Comparison of ENCODE assay signal across 10 mouse cellular contexts in the genomic region with DNA sequence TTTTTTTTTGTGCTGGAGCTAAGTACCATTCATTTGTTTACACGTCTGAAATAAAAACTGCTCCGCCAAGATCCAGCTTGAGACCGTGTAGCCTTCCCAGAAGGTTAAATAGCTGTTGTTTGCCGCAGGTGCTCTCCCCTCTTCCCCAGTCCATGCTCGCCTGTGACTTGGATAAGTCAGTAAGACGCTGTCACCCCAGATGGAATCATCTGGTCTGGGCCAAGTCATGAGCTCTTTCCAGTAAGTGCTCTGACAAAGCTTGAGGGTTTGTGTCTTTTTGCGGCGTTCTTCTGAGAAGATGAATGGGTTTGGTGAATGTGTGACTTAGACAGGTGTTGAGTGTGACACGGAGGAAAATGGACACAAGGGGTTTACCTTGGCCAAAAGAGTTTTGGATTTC.
A peak's percentile ranks its signal among the peaks of the same experiment; 100 is the strongest.
DNase-seq lines count a peak whose midpoint lies in the region; ATAC-seq and TF ChIP-seq lines count a peak whose summit lies in the region.
"Had no signal": no experiment of that assay in that cellular context is flagged by ENCODE, and none has a peak within 500 bp of the region (broad histone marks: within the 10 kb centered on the region; RNA-seq: fewer than 3 reads in every experiment).

No protein-coding gene starts in this region.

- H3K4me1 ChIP-seq in lung, postnatal 0 days (ENCODE audit: insufficient read depth, low read depth, low read length), result peaks cover 14% of the 10 kb centered on the region; the same call in 1 of the 2 replicates
- H3K4me1 ChIP-seq in limb, embryonic 15.5 days, result peaks cover 29% of the 10 kb centered on the region
- peaks cover 6% of the 10 kb centered on the region; the same call in 1 of the 2 replicates for H3K4me1 ChIP-seq in stomach, postnatal 0 days (replicated peaks; ENCODE audit: control insufficient read depth, insufficient read depth)

- 26% methylated on average over 9 of the region's 9 CpGs for WGBS in lung, postnatal 0 days
- WGBS in limb, embryonic 15.5 days, result 34% methylated on average over 9 of the region's 9 CpGs
- WGBS in stomach, postnatal 0 days, result 21% methylated on average over 9 of the region's 9 CpGs

- no peaks in the 10 kb centered on the region for H3K36me3 ChIP-seq in lung, postnatal 0 days (ENCODE audit: insufficient read depth, low read length)
- H3K36me3 ChIP-seq in limb, embryonic 15.5 days, result no peaks in the 10 kb centered on the region
- no peaks in the 10 kb centered on the region for H3K36me3 ChIP-seq in stomach, postnatal 0 days (ENCODE audit: control insufficient read depth, insufficient read depth, low read length)

- TF ChIP-seq EP300 in lung, postnatal 0 days (IDR thresholded peaks at IDR 0.05), result no peak
- no peak for TF ChIP-seq EP300 in stomach, postnatal 0 days (optimal IDR thresholded peaks at IDR 0.05)

- intact Hi-C loops in left cerebral cortex, postnatal 36 days (cut with DNase I), result no loop called here

- 0 out of 2 replicates have a peak overlapping the region, but pooled peaks have one; percentile 43 for H3K4me3 ChIP-seq in lung, postnatal 0 days (ENCODE audit: low read depth, low read length)
- peak overlapping the region; percentile 45 for H3K4me3 ChIP-seq in limb, embryonic 15.5 days
- H3K4me3 ChIP-seq in stomach, postnatal 0 days (ENCODE audit: low read depth, low read length), result peak overlapping the region; percentile 40

- no peak for TF ChIP-seq CTCF in lung, postnatal 0 days (IDR thresholded peaks at IDR 0.05)
- no peak for TF ChIP-seq CTCF in stomach, postnatal 0 days (IDR thresholded peaks at IDR 0.05; ENCODE audit: low read depth)

- no peaks in the 10 kb centered on the region for H3K27me3 ChIP-seq in lung, postnatal 0 days (replicated peaks; ENCODE audit: insufficient read depth, low read length)
- H3K27me3 ChIP-seq in limb, embryonic 15.5 days, result no peaks in the 10 kb centered on the region
- no peaks in the 10 kb centered on the region for H3K27me3 ChIP-seq in stomach, postnatal 0 days (ENCODE audit: control insufficient read depth, insufficient read depth, low read length)

- no peak for ATAC-seq in lung, postnatal 0 days
- ATAC-seq in limb, embryonic 15.5 days (ENCODE audit: insufficient number of reproducible peaks, low FRiP score, low TSS enrichment, low read depth), result no peak
- no peak for ATAC-seq in stomach, postnatal 0 days (ENCODE audit: low FRiP score, low TSS enrichment)
- ATAC-seq: activated CD4-positive, CD25-positive, alpha-beta regulatory T cell, adult 4 months had no signal

- H3K9me3 ChIP-seq in lung, postnatal 0 days (ENCODE audit: low read length), result no peaks in the 10 kb centered on the region
- no peaks in the 10 kb centered on the region for H3K9me3 ChIP-seq in limb, embryonic 15.5 days
- no peaks in the 10 kb centered on the region for H3K9me3 ChIP-seq in stomach, postnatal 0 days (ENCODE audit: control insufficient read depth, low read length)

- no peak overlapping the region for H3K9ac ChIP-seq in lung, postnatal 0 days (replicated peaks; ENCODE audit: low read depth)
- 0 out of 2 replicates have a peak overlapping the region, but pooled peaks have one; percentile 14 for H3K9ac ChIP-seq in limb, embryonic 15.5 days
- H3K9ac ChIP-seq in stomach, postnatal 0 days (ENCODE audit: low read length), result no peak overlapping the region
- H3K9ac ChIP-seq: liver, embryonic 14.5 days had no signal

- H3K4me2 ChIP-seq in lung, postnatal 0 days (replicated peaks; ENCODE audit: low read depth, low read length), result peak overlapping the region; percentile 77; the same call in 1 of the 2 replicates
- H3K4me2 ChIP-seq in limb, embryonic 15.5 days, result peak overlapping the region; percentile 65
- H3K4me2 ChIP-seq in stomach, postnatal 0 days (replicated peaks; ENCODE audit: low read depth), result peak overlapping the region; percentile 59

- DNase-seq in embryo, embryonic 11 days, result peak; percentile 26
- DNase-seq in embryo, embryonic 10 days (ENCODE audit: low spot score), result no peak
- peak; percentile 36 for DNase-seq in lung, postnatal 0 days (ENCODE audit: low spot score)
- DNase-seq in lung, postnatal 14 days, result no peak
- no peak for DNase-seq in stomach, postnatal 0 days (ENCODE audit: low spot score)
- DNase-seq in MN1 (ENCODE audit: low spot score), result no peak
- DNase-seq in left cerebral cortex, postnatal 36 days (ENCODE audit: low spot score in 2 of 2), result no peak

- H3K27ac ChIP-seq in lung, postnatal 0 days (ENCODE audit: low read length), result no peak overlapping the region
- H3K27ac ChIP-seq in limb, embryonic 15.5 days, result no peak overlapping the region
- H3K27ac ChIP-seq in stomach, postnatal 0 days (replicated peaks), result peak overlapping the region; percentile 49; the same call in 1 of the 2 replicates
- H3K27ac ChIP-seq: liver, embryonic 14.5 days had no signal

Comparison
In these comparisons a context has a peak if more than half of its experiments do, and no peak if none do; other contexts are left out.
1. DNase-seq: peak in embryo, embryonic 11 days (single experiment) and lung, postnatal 0 days (single experiment); none in embryo, embryonic 10 days (single experiment), lung, postnatal 14 days (single experiment), stomach, postnatal 0 days (single experiment), MN1 (single experiment) and left cerebral cortex, postnatal 36 days (0 of 2).
2. Peak in every context shown above with its lines, with median percentiles within 50 percentile points of each other: H3K4me2 ChIP-seq and H3K4me3 ChIP-seq.